Mouse (Mus musculus) liver, embryonic 12.5 days (tissue): ENCODE measurements around the gene Pard3. TPM values are rescaled to one million over a fixed set of nuclear protein-coding genes. Genes with fewer than 3 reads are reported as not detected.

Source experiments
- ATAC-seq: fragments of 200-750 bp; cut with Nextera tagmentation; 2 replicates; pipeline ENCODE4 v1.8.0; 2017; ENCODE audit warnings: moderate number of reproducible peaks, mild to moderate bottlenecking, moderate library complexity
- H3K27ac ChIP-seq: fragments of 300-500 bp; sonication (generic); 2 replicates; pipeline ENCODE4 v1.5.1; 2016; ENCODE audit warnings: mild to moderate bottlenecking
- H3K27me3 ChIP-seq: fragments of 300-500 bp; sonication (generic); replicated peaks from 2 replicates; pipeline ENCODE4 v1.6.1; 2016; ENCODE audit warnings: mild to moderate bottlenecking, moderate library complexity
- H3K36me3 ChIP-seq: fragments of 300-500 bp; sonication (generic); 2 replicates; pipeline ENCODE4 v1.6.1; 2016; ENCODE audit warnings: mild to moderate bottlenecking, moderate library complexity
- H3K4me1 ChIP-seq: fragments of 300-500 bp; sonication (generic); 2 replicates; pipeline ENCODE4 v1.6.1; 2016
- H3K4me2 ChIP-seq: fragments of 300-500 bp; sonication (generic); 2 replicates; pipeline ENCODE4 v1.6.1; 2016; ENCODE audit warnings: mild to moderate bottlenecking, moderate library complexity
- H3K4me3 ChIP-seq: fragments of 300-500 bp; sonication (generic); 2 replicates; pipeline ENCODE4 v1.5.1; 2016; ENCODE audit warnings: mild to moderate bottlenecking, moderate library complexity
- H3K9ac ChIP-seq: fragments of 300-500 bp; sonication (generic); 2 replicates; pipeline ENCODE4 v1.6.1; 2016; ENCODE audit warnings: mild to moderate bottlenecking, moderate library complexity
- H3K9me3 ChIP-seq: fragments of 300-500 bp; sonication (generic); replicated peaks from 2 replicates; pipeline ENCODE4 v1.6.1; 2016; ENCODE audit warnings: mild to moderate bottlenecking, moderate library complexity
- WGBS: fragments of 180-500 bp; shearing (Covaris S2); methylation state at CpG from one replicate; pipeline ENCODE4 v1.1.7; 2016; ENCODE audit not compliant: insufficient replicate concordance; 5-methylcytosine and 5-hydroxymethylcytosine counted together
- polyA plus RNA-seq: library from polyadenylated mRNA; unstranded; fragments of >200 nt; fragmentation: Nextera tagmentation; extraction: Ambion mirVana; gene quantifications from 2 replicates; pipeline ENCODE4 v1.2.1, GENCODE M21; 2016

The Pard3 gene
- polyA plus RNA-seq, 1 experiment from 2014 or later, result 8.5 TPM

DNA sequence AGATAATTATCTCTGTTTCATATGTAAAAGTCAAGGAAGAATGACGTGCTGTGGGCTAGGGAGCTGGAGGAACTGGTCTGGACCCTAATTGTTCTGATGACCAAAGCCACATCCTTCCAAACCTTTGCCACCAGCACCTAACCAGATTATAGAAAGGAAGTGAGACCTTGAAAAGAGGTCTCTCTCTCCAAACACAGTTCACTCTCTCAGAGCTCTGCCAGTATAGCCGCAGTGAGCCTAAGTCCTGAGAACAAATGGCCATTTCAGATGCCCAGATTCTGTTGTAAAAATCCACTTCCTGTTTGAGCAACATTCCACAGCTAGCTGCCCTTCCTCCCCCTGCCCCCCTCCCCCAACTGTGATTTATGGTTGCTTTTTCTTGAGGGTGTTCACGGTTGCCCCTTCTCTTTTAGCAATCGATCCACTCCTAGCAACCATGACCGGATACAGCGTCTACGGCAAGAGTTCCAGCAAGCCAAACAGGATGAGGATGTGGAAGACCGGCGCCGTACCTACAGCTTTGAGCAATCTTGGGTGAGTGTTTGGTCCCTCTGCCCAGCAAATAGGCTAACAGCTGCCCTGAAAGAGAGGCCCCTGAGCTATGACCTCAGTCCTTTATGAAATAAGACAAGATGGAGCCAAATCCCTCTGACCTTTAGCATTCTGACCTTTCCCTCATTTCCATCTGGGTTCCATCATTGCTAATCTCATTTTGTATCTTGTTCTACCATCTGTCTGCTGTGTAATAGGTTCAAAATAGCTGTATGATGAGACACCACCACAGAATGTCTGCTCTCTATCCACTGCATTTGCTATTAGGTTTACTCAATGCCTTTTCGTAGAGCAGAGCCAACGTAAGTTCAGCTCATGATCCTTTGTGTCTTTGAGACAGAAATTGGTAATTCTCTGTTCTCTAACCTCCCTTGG, 529.2 kb downstream of the Pard3 start:
- Histone ChIP-seq H3K4me3 (no peak overlapping the region), H3K27ac (no peak overlapping the region), H3K9me3 (no peaks in the 10 kb centered on the region), H3K27me3 (no peaks in the 10 kb centered on the region), H3K36me3 (no peaks in the 10 kb centered on the region), H3K9ac (no peak overlapping the region), H3K4me1 (no peaks in the 10 kb centered on the region), H3K4me2 (no peak overlapping the region)
- ATAC-seq, result no peak
- 57% methylated on average over 12 of the region's 12 CpGs for WGBS

DNA sequence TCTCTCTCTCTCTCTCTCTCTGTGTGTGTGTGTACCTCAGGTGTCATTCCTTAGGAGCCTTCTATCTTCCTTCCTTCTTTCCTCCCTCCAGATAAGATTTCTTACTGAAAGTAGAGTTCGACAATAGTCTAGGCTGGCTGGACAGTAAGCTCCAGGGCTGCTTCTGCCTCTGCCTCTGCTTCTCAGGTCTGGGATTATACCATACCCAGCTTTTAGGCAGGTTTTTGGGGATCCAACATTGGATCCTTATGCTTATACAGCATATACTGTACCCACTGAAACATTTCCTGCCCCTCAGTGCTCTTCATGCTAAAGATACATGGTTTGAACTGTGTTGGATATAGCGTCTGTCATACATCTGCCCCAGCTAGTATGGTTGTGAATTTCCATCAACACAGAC, 536.9 kb downstream of the Pard3 start:
- H3K27ac ChIP-seq, result no peak overlapping the region
- no peaks in the 10 kb centered on the region for H3K4me1 ChIP-seq
- no peak overlapping the region for H3K4me3 ChIP-seq
- no peaks in the 10 kb centered on the region for H3K27me3 ChIP-seq
- no peaks in the 10 kb centered on the region for H3K9me3 ChIP-seq
- H3K36me3 ChIP-seq, result no peaks in the 10 kb centered on the region
- H3K4me2 ChIP-seq, result no peak overlapping the region
- WGBS, result 79% methylated on average over 2 of the region's 2 CpGs
- H3K9ac ChIP-seq, result no peak overlapping the region
- no peak for ATAC-seq

DNA sequence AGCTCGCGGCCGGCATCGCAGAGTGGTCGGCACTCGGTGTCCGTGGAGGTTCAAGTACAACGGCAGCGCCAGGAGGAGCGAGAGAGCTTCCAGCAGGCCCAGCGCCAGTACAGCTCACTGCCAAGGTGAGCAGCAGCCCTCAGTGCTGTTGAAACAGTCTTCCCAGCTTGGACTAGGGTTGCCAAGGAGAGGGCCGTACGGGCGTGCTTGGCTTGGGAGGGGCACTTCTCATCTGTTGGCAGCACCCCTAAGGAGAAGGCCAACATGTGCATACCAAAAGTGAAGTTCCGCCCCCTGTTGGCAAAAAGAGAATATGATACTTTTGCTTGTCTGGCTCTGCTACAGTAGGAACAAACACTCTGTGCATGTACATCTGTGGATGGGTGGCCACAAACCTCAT, 539.4 kb downstream of the Pard3 start:
- no peaks in the 10 kb centered on the region for H3K4me1 ChIP-seq
- no peak overlapping the region for H3K4me2 ChIP-seq
- WGBS, result 83% methylated on average over 15 of the region's 15 CpGs
- H3K27me3 ChIP-seq, result no peaks in the 10 kb centered on the region
- no peaks in the 10 kb centered on the region for H3K36me3 ChIP-seq
- no peaks in the 10 kb centered on the region for H3K9me3 ChIP-seq
- no peak overlapping the region for H3K4me3 ChIP-seq
- no peak overlapping the region for H3K27ac ChIP-seq
- no peak overlapping the region for H3K9ac ChIP-seq
- no peak for ATAC-seq

DNA sequence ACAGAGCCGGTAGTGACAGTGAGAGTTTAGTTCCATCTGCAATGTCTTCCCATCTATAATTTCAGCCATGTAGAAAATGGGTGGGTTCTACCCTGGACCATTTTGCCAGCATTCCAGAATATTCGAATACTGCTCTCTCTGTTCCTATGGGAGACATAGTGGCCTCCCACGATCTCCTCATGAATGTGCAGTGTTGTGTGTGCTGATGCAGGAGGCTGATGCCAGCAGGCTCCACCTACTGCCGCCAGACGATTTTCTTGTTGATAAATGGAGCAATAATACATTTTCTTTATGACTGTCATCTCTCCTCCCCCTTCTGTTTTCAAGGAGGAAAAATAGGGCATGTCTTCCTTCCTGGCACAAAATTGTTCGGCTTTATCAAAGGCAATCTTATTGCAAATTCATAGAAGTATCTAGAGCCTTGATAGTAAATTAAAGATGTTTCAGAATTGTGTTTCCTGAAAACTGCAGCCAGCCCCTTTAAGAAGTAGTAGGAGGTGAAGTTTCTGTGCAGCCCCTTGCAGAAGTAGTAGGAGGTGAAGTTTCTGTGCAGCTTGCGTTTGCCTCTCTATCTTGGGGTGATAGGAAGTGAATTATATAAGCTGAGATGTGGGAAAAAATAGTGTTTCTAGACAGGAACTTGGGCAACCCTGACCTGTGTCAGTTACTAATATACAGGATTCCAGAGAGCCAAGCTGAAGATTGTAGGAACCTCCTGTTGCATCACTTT, 545.0 kb downstream of the Pard3 start:
- H3K9ac ChIP-seq, result no peak overlapping the region
- no peak for ATAC-seq
- H3K27ac ChIP-seq, result no peak overlapping the region
- no peaks in the 10 kb centered on the region for H3K27me3 ChIP-seq
- no peaks in the 10 kb centered on the region for H3K36me3 ChIP-seq
- no peak overlapping the region for H3K4me2 ChIP-seq
- H3K4me1 ChIP-seq, result no peaks in the 10 kb centered on the region
- H3K9me3 ChIP-seq, result no peaks in the 10 kb centered on the region
- no peak overlapping the region for H3K4me3 ChIP-seq
- whole genome bisulfite sequencing, result 60% methylated on average over 7 of the region's 7 CpGs

DNA sequence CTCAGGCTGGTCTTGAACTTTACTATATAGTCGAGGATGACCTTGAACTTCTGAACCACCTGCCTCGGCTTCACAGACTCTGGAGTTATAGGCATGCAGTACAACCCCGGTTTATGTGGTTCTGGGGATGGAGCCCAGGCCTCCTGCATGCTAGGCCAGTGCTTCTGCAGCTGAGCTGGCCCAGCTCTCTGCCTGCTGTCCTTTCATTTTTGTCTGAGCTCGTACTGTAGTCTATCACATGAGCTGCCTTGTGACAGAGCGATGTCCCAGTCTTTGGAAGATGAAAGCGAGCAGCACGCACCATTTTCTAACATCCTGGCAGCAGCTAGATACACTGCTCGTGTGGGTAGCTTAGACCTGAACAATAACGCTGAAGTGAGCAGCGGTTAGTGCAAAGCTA, 545.6 kb downstream of the Pard3 start:
- WGBS, result 63% methylated on average over 10 of the region's 10 CpGs
- no peak for ATAC-seq
- Histone ChIP-seq H3K9me3 (no peaks in the 10 kb centered on the region), H3K9ac (no peak overlapping the region), H3K27ac (no peak overlapping the region), H3K4me1 (no peaks in the 10 kb centered on the region), H3K36me3 (no peaks in the 10 kb centered on the region), H3K4me3 (no peak overlapping the region), H3K27me3 (no peaks in the 10 kb centered on the region), H3K4me2 (no peak overlapping the region)

DNA sequence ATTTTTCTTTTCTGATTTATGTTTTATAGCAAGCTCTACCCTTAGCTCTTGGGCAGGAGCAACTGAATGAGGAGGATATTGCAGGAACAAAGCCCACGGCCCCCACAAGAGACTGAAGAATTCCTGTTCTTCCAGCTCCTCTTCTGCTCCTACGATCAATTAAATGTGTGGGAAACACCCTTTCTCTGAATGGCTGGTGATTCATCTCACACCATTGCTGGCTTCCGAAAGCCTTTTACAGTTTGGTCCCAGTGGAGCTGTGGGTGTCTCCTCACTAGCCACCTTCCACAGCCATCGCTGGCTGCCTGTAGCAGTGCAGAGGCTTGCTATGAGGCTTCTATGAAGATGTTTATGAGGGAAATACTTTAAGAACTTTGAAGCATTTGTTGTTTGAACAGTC, 550.5 kb downstream of the Pard3 start:
- Histone ChIP-seq H3K4me1 (no peaks in the 10 kb centered on the region), H3K9me3 (no peaks in the 10 kb centered on the region), H3K36me3 (no peaks in the 10 kb centered on the region), H3K9ac (no peak overlapping the region), H3K4me2 (no peak overlapping the region), H3K27me3 (no peaks in the 10 kb centered on the region), H3K27ac (no peak overlapping the region), H3K4me3 (no peak overlapping the region)
- WGBS, result 67% methylated on average over 4 of the region's 4 CpGs
- no peak for ATAC-seq

DNA sequence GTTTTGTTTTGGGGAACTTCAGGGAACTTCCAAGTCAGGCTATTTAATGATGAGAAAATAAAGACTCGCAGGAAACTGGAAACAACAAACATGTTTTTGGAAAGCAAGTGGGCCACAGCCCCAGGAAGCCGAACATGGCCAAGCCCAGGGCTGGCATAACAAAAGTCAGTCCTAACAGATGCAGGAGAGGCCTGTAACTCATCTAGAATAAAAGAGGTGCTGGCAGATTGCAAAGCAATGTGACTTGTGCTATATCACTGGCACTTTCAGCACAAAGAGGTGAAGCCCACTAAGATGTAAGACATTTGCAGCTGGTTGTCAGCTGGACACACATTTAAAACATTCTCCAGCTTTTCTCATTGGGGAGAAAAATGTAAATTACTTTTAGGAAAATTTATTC, 553.0 kb downstream of the Pard3 start:
- 67% methylated on average over 2 of the region's 2 CpGs for WGBS

DNA sequence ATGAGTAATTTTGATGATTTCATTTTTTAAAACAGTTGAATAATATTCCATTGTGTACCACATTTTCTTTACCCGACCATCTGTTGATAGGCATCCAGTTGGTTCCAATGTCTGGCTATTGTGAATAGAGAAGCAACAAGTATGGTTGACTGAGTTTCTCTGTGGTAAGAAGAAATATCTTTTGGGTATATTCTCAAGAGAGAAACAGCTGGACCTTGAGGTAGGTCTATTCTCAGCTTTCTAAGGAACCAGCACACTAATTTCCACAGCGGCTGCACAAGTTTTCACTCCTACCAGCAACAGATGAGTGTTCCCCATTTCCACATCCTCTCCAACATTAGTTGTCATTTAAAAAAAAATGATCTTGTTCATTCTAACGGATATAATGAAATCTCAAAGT, 558.4 kb downstream of the Pard3 start:
- ATAC-seq, result no peak
- H3K27me3 ChIP-seq, result no peaks in the 10 kb centered on the region
- no peak overlapping the region for H3K9ac ChIP-seq
- 63% methylated on average over 3 of the region's 3 CpGs for WGBS
- no peaks in the 10 kb centered on the region for H3K4me1 ChIP-seq
- H3K4me2 ChIP-seq, result no peak overlapping the region
- H3K27ac ChIP-seq, result no peak overlapping the region
- no peaks in the 10 kb centered on the region for H3K36me3 ChIP-seq
- no peak overlapping the region for H3K4me3 ChIP-seq
- H3K9me3 ChIP-seq, result no peaks in the 10 kb centered on the region

More for the DNA sequence above, 553.0 kb downstream of the Pard3 start:
- no peak overlapping the region for H3K4me3 ChIP-seq
- H3K36me3 ChIP-seq, result no peaks in the 10 kb centered on the region
- H3K9me3 ChIP-seq, result no peaks in the 10 kb centered on the region
- no peak overlapping the region for H3K27ac ChIP-seq
- no peak overlapping the region for H3K9ac ChIP-seq
- H3K4me2 ChIP-seq, result no peak overlapping the region
- ATAC-seq, result no peak
- no peaks in the 10 kb centered on the region for H3K4me1 ChIP-seq
- no peaks in the 10 kb centered on the region for H3K27me3 ChIP-seq

DNA sequence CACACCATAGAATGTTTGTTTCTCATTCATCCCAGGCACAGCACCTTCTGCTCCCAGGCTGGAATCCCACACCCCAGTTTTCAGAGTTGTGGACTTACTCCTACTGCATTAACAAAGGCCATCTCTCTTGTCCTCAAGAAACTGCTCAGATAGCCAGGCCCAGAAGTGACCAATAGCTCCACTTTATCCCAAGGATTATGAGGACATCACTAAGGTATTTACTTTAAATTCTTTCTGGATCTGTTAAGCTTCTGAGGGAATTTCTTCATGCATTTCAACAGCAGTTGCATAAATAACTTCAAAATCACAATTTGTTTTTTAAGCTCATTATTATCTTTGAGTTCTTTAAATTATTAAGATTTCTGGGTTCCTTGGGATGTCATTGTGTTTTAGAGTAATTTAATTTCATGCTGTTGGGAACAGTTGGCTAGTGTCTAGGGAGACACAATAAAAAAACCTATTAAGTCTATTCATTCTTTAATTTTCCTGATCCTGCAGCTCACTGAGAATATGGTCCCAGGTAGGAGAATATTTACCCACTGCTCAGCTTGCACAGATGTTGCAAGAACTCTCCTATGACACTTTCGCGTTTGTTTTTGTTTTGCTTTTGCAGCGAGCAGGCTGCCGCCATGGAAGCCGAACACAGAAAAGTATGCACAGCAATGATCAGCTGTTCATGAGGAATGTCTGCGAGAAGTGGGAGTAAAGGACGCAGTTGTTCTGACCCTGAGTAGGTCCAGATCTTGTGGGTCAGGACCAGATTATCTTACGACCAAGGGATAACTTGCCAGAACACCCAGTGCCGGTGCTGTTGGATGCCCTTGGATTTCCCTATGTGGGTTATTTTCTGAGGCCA, 574.8 kb downstream of the Pard3 start:
- H3K9me3 ChIP-seq, result no peaks in the 10 kb centered on the region
- no peaks in the 10 kb centered on the region for H3K4me1 ChIP-seq
- H3K4me3 ChIP-seq, result no peak overlapping the region
- no peak overlapping the region for H3K9ac ChIP-seq
- no peaks in the 10 kb centered on the region for H3K27me3 ChIP-seq
- no peaks in the 10 kb centered on the region for H3K36me3 ChIP-seq
- 80% methylated on average over 9 of the region's 9 CpGs for WGBS
- no peak overlapping the region for H3K4me2 ChIP-seq
- H3K27ac ChIP-seq, result no peak overlapping the region
- ATAC-seq, result no peak

DNA sequence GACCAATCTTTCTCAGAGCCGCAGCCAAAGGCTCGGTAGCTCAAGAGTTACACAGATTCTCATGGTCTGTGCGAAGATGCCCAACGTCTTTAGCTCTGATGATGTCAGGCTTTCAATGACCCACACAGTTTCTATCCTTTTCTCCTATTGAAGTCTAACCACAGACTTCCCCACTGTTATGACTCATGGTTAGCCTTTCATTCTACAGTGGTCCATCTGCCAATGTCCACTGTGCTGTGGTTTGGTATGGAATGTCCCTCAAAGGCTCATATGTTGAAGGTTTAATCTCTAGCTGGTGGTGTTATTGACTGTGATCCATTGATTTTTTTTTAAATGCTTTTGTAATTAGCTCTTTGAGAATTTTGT, 575.4 kb downstream of the Pard3 start:
- H3K27ac ChIP-seq, result no peak overlapping the region
- H3K4me1 ChIP-seq, result no peaks in the 10 kb centered on the region
- no peak overlapping the region for H3K4me2 ChIP-seq
- no peak overlapping the region for H3K4me3 ChIP-seq
- ATAC-seq, result no peak
- 77% methylated on average over 4 of the region's 4 CpGs for WGBS
- no peak overlapping the region for H3K9ac ChIP-seq
- no peaks in the 10 kb centered on the region for H3K9me3 ChIP-seq
- H3K36me3 ChIP-seq, result no peaks in the 10 kb centered on the region
- H3K27me3 ChIP-seq, result no peaks in the 10 kb centered on the region

DNA sequence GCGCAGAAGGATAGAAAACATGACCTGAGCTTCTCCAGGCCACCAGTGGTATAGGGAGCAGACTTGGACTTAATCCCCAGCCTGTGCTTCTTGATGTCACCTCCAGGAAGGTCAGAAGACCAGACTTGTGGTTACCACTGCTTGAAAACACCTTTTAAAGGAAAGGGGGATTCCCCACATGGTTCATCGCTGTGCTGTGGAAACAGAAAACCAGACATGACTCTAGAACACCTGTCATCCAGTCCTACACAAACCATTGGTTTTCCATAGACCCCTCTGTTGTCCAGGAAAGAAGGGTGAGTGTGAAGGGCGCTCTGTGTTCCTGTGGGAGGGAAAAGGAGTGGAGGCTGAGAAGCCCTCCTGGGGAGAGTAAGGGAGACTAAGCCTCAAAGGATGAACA, 591.9 kb downstream of the Pard3 start:
- 67% methylated on average over 3 of the region's 3 CpGs for WGBS
- Histone ChIP-seq H3K27me3 (no peaks in the 10 kb centered on the region), H3K9ac (no peak overlapping the region), H3K36me3 (no peaks in the 10 kb centered on the region), H3K4me2 (no peak overlapping the region), H3K4me1 (no peaks in the 10 kb centered on the region), H3K4me3 (no peak overlapping the region), H3K9me3 (no peaks in the 10 kb centered on the region), H3K27ac (no peak overlapping the region)
- ATAC-seq, result no peak
